Mouse (Mus musculus) MEL (cell line): ENCODE data around the gene Vmp1.

Source experiments
- EP300 ChIP-seq, 2 experiments: IDR thresholded peaks; 2 replicates each; pipeline ENCODE4 v1.6.1; 2011; ENCODE audit warnings: improper control_type of control experiment in 2 of 2, low read length in 2 of 2, low read depth in 1 of 2, mild to moderate bottlenecking in 1 of 2
- MXI1 ChIP-seq: IDR thresholded peaks from 2 replicates; pipeline ENCODE4 v1.6.1; 2011; ENCODE audit warnings: mild to moderate bottlenecking, low read depth, low read length, improper control_type of control experiment
- NELFE ChIP-seq: IDR thresholded peaks from 2 replicates; pipeline ENCODE4 v1.6.1; 2011; ENCODE audit warnings: low read depth, low read length, improper control_type of control experiment
- POLR2A ChIP-seq, 2 experiments: IDR thresholded peaks; 2 replicates each; pipeline ENCODE4 v1.6.1; 2011 to 2012; ENCODE audit warnings: low read length in 2 of 2, mild to moderate bottlenecking in 2 of 2, control low read depth in 1 of 2, improper control_type of control experiment in 1 of 2, low read depth in 1 of 2, moderate library complexity in 1 of 2; ENCODE audit not compliant: control insufficient read depth in 1 of 2, insufficient read depth in 1 of 2, poor library complexity in 1 of 2
- POLR2AphosphoS2 ChIP-seq: IDR thresholded peaks from 2 replicates; pipeline ENCODE4 v1.6.1; 2011; ENCODE audit warnings: low read length, improper control_type of control experiment
- TAL1 ChIP-seq: IDR thresholded peaks from 2 replicates; pipeline ENCODE4 v1.6.1; 2012; ENCODE audit warnings: mild to moderate bottlenecking, inconsistent platforms, low read length, moderate library complexity, mixed read lengths

GRCm38 (mm10) chr11:86623402-86624010, 60.1 kb downstream of the Vmp1 start:
- TF ChIP-seq POLR2AphosphoS2 = no peak
- no peak for TF ChIP-seq MXI1
- TF ChIP-seq EP300 (IDR thresholded peaks at IDR 0.05; ENCODE audit: low read depth in 1 of 2, low read length in 2 of 2) = no peak
- no peak for TF ChIP-seq POLR2A (IDR thresholded peaks at IDR 0.05; ENCODE audit: control insufficient read depth in 1 of 2, insufficient read depth in 1 of 2, low read depth in 1 of 2, low read length in 2 of 2, poor library complexity in 1 of 2)
- TF ChIP-seq NELFE = no peak
- TF ChIP-seq TAL1 = no peak
